Mouse (Mus musculus): ENCODE measurements around the gene Bmpr1b. TPM values are rescaled to one million over a fixed set of nuclear protein-coding genes. Genes with fewer than 3 reads are reported as not detected.
A peak's percentile ranks its signal among the peaks of the same experiment; 100 is the strongest.
"Not testable (repeated sequence)": the region's sequence is repeated elsewhere in the genome, so short reads cannot be mapped to it uniquely, and the experiment has no call there.

Gene Bmpr1b
- polyA plus RNA-seq (2011; ENCODE audit: insufficient read depth, insufficient read length, low replicate concordance, missing spikeins), result not detected in 2 replicates

DNA sequence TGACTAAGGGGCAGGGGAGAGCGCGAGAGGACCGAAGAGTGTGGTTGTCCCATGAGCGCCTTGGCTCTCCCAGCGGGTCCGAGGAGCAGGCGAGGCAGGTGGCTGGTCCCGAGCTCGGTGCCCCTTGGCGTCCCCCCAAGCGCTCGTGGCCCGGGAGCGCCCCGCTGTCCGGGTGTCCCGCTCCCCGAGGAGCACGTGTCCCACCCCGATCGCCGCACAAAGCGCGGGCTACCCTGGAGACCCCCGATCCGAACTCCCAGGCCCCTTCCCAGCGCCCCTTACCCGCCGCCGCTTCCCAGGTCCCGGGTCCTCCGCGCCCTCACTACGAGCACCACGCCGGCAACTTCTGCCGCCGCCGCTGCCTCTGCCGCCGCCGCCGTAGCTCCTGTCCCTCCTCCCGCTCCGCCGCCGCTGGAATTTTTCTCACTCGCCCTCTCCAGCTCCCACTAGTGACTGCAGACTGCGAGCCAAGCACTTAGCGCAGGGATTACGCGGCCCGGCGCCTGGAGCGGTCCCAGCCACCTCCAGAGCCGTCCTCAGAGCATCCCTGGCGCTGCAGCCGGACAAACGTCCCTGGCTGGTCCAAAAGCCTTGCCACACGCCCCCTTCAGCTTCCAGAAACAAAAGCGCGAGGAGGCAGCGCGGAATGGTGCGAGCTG lies at the start of gene Bmpr1b:
TSS of gene Bmpr1b (minus strand) at position 563 of the 659 bp plus-strand sequence.
- Histone ChIP-seq H3K4me1 (ENCODE audit: control insufficient read depth, insufficient read depth, low read length) (no peaks in the 10 kb centered on the region), H3K27ac (ENCODE audit: control insufficient read depth, insufficient read depth, low read depth, low read length, poor library complexity) (no peak within 1 kb of the TSS), H3K4me3 (replicated peaks; ENCODE audit: control insufficient read depth, low read depth, low read length) (no peak within 1 kb of the TSS)
- TF ChIP-seq CTCF (IDR thresholded peaks at IDR 0.05; ENCODE audit: control insufficient read depth, insufficient read depth, low read length), result no peak
- no peak for TF ChIP-seq POLR2A (IDR thresholded peaks at IDR 0.05; ENCODE audit: borderline replicate concordance, control insufficient read depth, low read depth, low read length)
- 2% methylated on average over 61 of the region's 65 CpGs for WGBS

- H3K27ac ChIP-seq (ENCODE audit: control insufficient read depth, insufficient read depth, low read depth, low read length, poor library complexity), result no peak overlapping the region
- H3K4me3 ChIP-seq (replicated peaks; ENCODE audit: control insufficient read depth, low read depth, low read length), result no peak overlapping the region
- TF ChIP-seq POLR2A (IDR thresholded peaks at IDR 0.05; ENCODE audit: borderline replicate concordance, control insufficient read depth, low read depth, low read length), result no peak
- TF ChIP-seq CTCF (IDR thresholded peaks at IDR 0.05; ENCODE audit: control insufficient read depth, insufficient read depth, low read length), result no peak
- H3K4me1 ChIP-seq (ENCODE audit: control insufficient read depth, insufficient read depth, low read length), result no peaks in the 10 kb centered on the region
- WGBS, result 62% methylated on average over 2 of the region's 2 CpGs
These were observed 43.6 kb upstream of the Bmpr1b start for GRCm38 (mm10) chr3:142212821-142213220.

- WGBS, result 74% methylated on average over 3 of the region's 3 CpGs
- Histone ChIP-seq H3K4me3 (replicated peaks; ENCODE audit: control insufficient read depth, low read depth, low read length) (no peak overlapping the region), H3K4me1 (ENCODE audit: control insufficient read depth, insufficient read depth, low read length) (no peaks in the 10 kb centered on the region), H3K27ac (ENCODE audit: control insufficient read depth, insufficient read depth, low read depth, low read length, poor library complexity) (no peak overlapping the region)
- TF ChIP-seq CTCF (IDR thresholded peaks at IDR 0.05; ENCODE audit: control insufficient read depth, insufficient read depth, low read length), result no peak
- no peak for TF ChIP-seq POLR2A (IDR thresholded peaks at IDR 0.05; ENCODE audit: borderline replicate concordance, control insufficient read depth, low read depth, low read length)
These were observed 43.0 kb upstream of the Bmpr1b start for GRCm38 (mm10) chr3:142212186-142212585.

GRCm38 (mm10) chr3:142209981-142210380 lies 40.8 kb upstream of the Bmpr1b start:
- no peak for TF ChIP-seq CTCF (IDR thresholded peaks at IDR 0.05; ENCODE audit: control insufficient read depth, insufficient read depth, low read length)
- TF ChIP-seq POLR2A (IDR thresholded peaks at IDR 0.05; ENCODE audit: borderline replicate concordance, control insufficient read depth, low read depth, low read length), result no peak
- Histone ChIP-seq H3K4me3 (replicated peaks; ENCODE audit: control insufficient read depth, low read depth, low read length) (no peak overlapping the region), H3K27ac (ENCODE audit: control insufficient read depth, insufficient read depth, low read depth, low read length, poor library complexity) (no peak overlapping the region), H3K4me1 (ENCODE audit: control insufficient read depth, insufficient read depth, low read length) (no peaks in the 10 kb centered on the region)
- WGBS, result 82% methylated on average over 6 of the region's 6 CpGs

GRCm38 (mm10) chr3:142209057-142209456 lies 39.8 kb upstream of the Bmpr1b start:
- TF ChIP-seq POLR2A (IDR thresholded peaks at IDR 0.05; ENCODE audit: borderline replicate concordance, control insufficient read depth, low read depth, low read length) (no peak), CTCF (IDR thresholded peaks at IDR 0.05; ENCODE audit: control insufficient read depth, insufficient read depth, low read length) (no peak)
- WGBS, result 90% methylated on average over 11 of the region's 11 CpGs

GRCm38 (mm10) chr3:142207488-142207887 lies 38.3 kb upstream of the Bmpr1b start:
- H3K4me3 ChIP-seq (replicated peaks; ENCODE audit: control insufficient read depth, low read depth, low read length), result no peak overlapping the region
- H3K27ac ChIP-seq (ENCODE audit: control insufficient read depth, insufficient read depth, low read depth, low read length, poor library complexity), result no peak overlapping the region
- TF ChIP-seq CTCF (IDR thresholded peaks at IDR 0.05; ENCODE audit: control insufficient read depth, insufficient read depth, low read length) (no peak), POLR2A (IDR thresholded peaks at IDR 0.05; ENCODE audit: borderline replicate concordance, control insufficient read depth, low read depth, low read length) (no peak)
- H3K4me1 ChIP-seq (ENCODE audit: control insufficient read depth, insufficient read depth, low read length), result no peaks in the 10 kb centered on the region
- 53% methylated on average over 6 of the region's 6 CpGs for WGBS

More at GRCm38 (mm10) chr3:142209057-142209456, 39.8 kb upstream of the Bmpr1b start:
- H3K4me3 ChIP-seq (replicated peaks; ENCODE audit: control insufficient read depth, low read depth, low read length), result no peak overlapping the region
- no peaks in the 10 kb centered on the region for H3K4me1 ChIP-seq (ENCODE audit: control insufficient read depth, insufficient read depth, low read length)
- H3K27ac ChIP-seq (ENCODE audit: control insufficient read depth, insufficient read depth, low read depth, low read length, poor library complexity), result no peak overlapping the region

- Histone ChIP-seq H3K4me1 (ENCODE audit: control insufficient read depth, insufficient read depth, low read length) (no peaks in the 10 kb centered on the region), H3K4me3 (replicated peaks; ENCODE audit: control insufficient read depth, low read depth, low read length) (no peak overlapping the region), H3K27ac (ENCODE audit: control insufficient read depth, insufficient read depth, low read depth, low read length, poor library complexity) (no peak overlapping the region)
- 87% methylated on average over 3 of the region's 3 CpGs for WGBS
- TF ChIP-seq CTCF (IDR thresholded peaks at IDR 0.05; ENCODE audit: control insufficient read depth, insufficient read depth, low read length), result no peak
- TF ChIP-seq POLR2A (IDR thresholded peaks at IDR 0.05; ENCODE audit: borderline replicate concordance, control insufficient read depth, low read depth, low read length), result no peak
These were observed 37.1 kb upstream of the Bmpr1b start for GRCm38 (mm10) chr3:142206316-142206715.

DNA sequence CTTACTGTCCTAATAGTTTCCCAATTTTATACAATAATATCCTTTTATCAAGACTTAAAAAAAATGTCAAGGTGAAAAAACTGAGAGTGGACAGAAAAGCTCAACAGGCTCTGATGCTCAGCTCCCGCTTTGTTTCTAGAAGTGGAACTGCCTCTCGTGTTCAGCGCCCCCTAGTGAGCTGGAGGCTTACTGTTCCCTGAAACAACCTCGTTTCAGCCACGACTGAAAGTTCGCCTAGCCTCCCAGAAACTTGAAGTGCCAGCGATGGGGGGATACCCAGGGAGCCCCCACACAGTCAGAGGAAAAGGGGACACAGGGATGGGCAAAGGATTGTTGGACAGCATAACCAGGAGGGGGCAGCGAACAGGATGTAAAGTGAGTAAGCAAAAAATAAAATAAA lies 26.9 kb upstream of the Bmpr1b start:
- Histone ChIP-seq H3K4me3 (replicated peaks; ENCODE audit: control insufficient read depth, low read depth, low read length) (no peak overlapping the region), H3K4me1 (ENCODE audit: control insufficient read depth, insufficient read depth, low read length) (no peaks in the 10 kb centered on the region), H3K27ac (ENCODE audit: control insufficient read depth, insufficient read depth, low read depth, low read length, poor library complexity) (no peak overlapping the region)
- TF ChIP-seq CTCF (IDR thresholded peaks at IDR 0.05; ENCODE audit: control insufficient read depth, insufficient read depth, low read length) (peak; percentile 12; the same call in 1 of the 2 replicates), POLR2A (IDR thresholded peaks at IDR 0.05; ENCODE audit: borderline replicate concordance, control insufficient read depth, low read depth, low read length) (no peak)
- WGBS, result 80% methylated on average over 8 of the region's 8 CpGs

DNA sequence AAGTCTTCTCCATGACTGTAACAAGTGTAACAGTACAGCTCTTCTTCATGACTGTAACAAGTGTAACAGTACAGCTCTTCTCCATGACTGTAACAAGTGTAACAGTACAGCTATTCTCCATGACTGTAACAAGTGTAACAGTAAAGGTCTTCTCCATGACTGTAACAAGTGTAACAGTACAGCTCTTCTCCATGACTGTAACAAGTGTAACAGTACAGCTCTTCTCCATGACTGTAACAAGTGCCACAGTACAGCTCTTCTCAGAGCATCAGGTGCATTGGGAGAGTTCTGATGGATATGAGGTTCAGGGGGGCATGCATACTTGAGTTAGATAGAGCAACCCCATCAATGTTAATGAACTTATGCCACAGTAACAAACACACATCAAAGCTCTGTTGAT lies 22.4 kb upstream of the Bmpr1b start:
- H3K4me1 ChIP-seq (ENCODE audit: control insufficient read depth, insufficient read depth, low read length); H3K4me3 ChIP-seq (replicated peaks; ENCODE audit: control insufficient read depth, low read depth, low read length); H3K27ac ChIP-seq (ENCODE audit: control insufficient read depth, insufficient read depth, low read depth, low read length, poor library complexity): not testable (repeated sequence)
